In the genomic region with DNA sequence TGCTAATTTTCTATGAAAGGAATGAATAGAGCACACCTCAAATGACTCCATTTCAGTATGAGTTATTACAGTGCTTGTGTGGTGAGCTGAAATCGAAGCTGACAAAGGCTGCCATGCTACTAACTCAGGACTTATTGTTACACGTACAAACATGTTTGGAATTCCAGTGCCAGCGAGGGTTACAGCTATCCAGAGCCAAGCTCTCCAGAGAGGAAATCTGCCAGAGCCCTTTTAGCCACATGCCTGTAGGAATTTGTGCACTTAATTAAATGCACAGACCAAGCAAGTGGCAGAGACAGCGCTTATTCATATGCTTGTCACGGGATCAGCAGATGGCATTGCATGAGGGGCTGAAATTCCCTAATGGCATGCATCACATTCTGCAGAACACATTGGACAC, we compare ENCODE assay signal across 9 mouse cellular contexts.
DNase-seq lines count a peak whose midpoint lies in the region; ATAC-seq lines count a peak whose summit lies in the region.
"Had no signal": no experiment of that assay in that cellular context is flagged by ENCODE, and none has a peak within 500 bp of the region (broad histone marks: within the 10 kb centered on the region; RNA-seq: fewer than 3 reads in every experiment).

No protein-coding gene starts in this region.

- no peaks in the 10 kb centered on the region for H3K27me3 ChIP-seq in heart, embryonic 10.5 days (ENCODE audit: insufficient read depth, poor library complexity, severe bottlenecking)
- H3K27me3 ChIP-seq in embryonic facial prominence, embryonic 13.5 days, result no peaks in the 10 kb centered on the region
- H3K27me3 ChIP-seq in midbrain, embryonic 12.5 days, result no peaks in the 10 kb centered on the region
- H3K27me3 ChIP-seq in intestine, embryonic 16.5 days (replicated peaks; ENCODE audit: control insufficient read depth, insufficient read depth, low read length), result no peaks in the 10 kb centered on the region

- WGBS in heart, embryonic 10.5 days, result 45% methylated on average over 5 of the region's 5 CpGs
- 12% methylated on average over 5 of the region's 5 CpGs for WGBS in embryonic facial prominence, embryonic 13.5 days
- 25% methylated on average over 5 of the region's 5 CpGs for whole genome bisulfite sequencing in midbrain, embryonic 12.5 days
- 38% methylated on average over 5 of the region's 5 CpGs for WGBS in intestine, embryonic 16.5 days

- no peaks in the 10 kb centered on the region for H3K9me3 ChIP-seq in heart, embryonic 10.5 days
- no peaks in the 10 kb centered on the region for H3K9me3 ChIP-seq in embryonic facial prominence, embryonic 13.5 days
- H3K9me3 ChIP-seq in midbrain, embryonic 12.5 days, result no peaks in the 10 kb centered on the region
- H3K9me3 ChIP-seq in intestine, embryonic 16.5 days (ENCODE audit: control insufficient read depth, low read length), result no peaks in the 10 kb centered on the region

- peak overlapping the region; percentile 14 for H3K4me2 ChIP-seq in embryonic facial prominence, embryonic 13.5 days
- H3K4me2 ChIP-seq in midbrain, embryonic 12.5 days (replicated peaks), result 0 out of 2 replicates have a peak overlapping the region, but pooled peaks have one; percentile 9
- no peak overlapping the region for H3K4me2 ChIP-seq in intestine, embryonic 16.5 days (ENCODE audit: low read depth, low read length)

- no peak overlapping the region for H3K4me3 ChIP-seq in heart, embryonic 10.5 days
- no peak overlapping the region for H3K4me3 ChIP-seq in embryonic facial prominence, embryonic 13.5 days
- no peak overlapping the region for H3K4me3 ChIP-seq in midbrain, embryonic 12.5 days
- H3K4me3 ChIP-seq in intestine, embryonic 16.5 days (ENCODE audit: low read length), result no peak overlapping the region

- peak; percentile 89 for DNase-seq in heart, adult 11 months
- no peak for DNase-seq in heart, embryonic 10.5 days (ENCODE audit: low spot score)
- DNase-seq in heart, postnatal 10 days, result peak; percentile 63 to 71
- DNase-seq in spleen, postnatal 36 days (ENCODE audit: low spot score in 2 of 2), result no peak
- DNase-seq: B cell, adult 2 months had no signal

- no peak overlapping the region for H3K27ac ChIP-seq in heart, embryonic 10.5 days
- peak overlapping the region; percentile 9 for H3K27ac ChIP-seq in embryonic facial prominence, embryonic 13.5 days
- H3K27ac ChIP-seq in midbrain, embryonic 12.5 days (replicated peaks), result peak overlapping the region; percentile 64
- no peak overlapping the region for H3K27ac ChIP-seq in intestine, embryonic 16.5 days (ENCODE audit: low read length)

- intact Hi-C loops in heart, postnatal 10 days (cut with DNase I), result no loop called here

- H3K9ac ChIP-seq in embryonic facial prominence, embryonic 13.5 days, result no peak overlapping the region
- H3K9ac ChIP-seq in midbrain, embryonic 12.5 days (replicated peaks), result no peak overlapping the region
- H3K9ac ChIP-seq in intestine, embryonic 16.5 days (ENCODE audit: low read depth, low read length), result no peak overlapping the region

- H3K36me3 ChIP-seq in heart, embryonic 10.5 days, result no peaks in the 10 kb centered on the region
- H3K36me3 ChIP-seq in embryonic facial prominence, embryonic 13.5 days, result no peaks in the 10 kb centered on the region
- H3K36me3 ChIP-seq in midbrain, embryonic 12.5 days, result no peaks in the 10 kb centered on the region
- H3K36me3 ChIP-seq in intestine, embryonic 16.5 days (ENCODE audit: control insufficient read depth, insufficient read depth, low read length), result no peaks in the 10 kb centered on the region

- ATAC-seq in embryonic facial prominence, embryonic 13.5 days (ENCODE audit: insufficient number of reproducible peaks, insufficient read depth, low FRiP score, low TSS enrichment, low read depth), result peak; percentile 71; the same call in 1 of the 2 replicates
- ATAC-seq in midbrain, embryonic 12.5 days (ENCODE audit: low FRiP score, low read depth), result peak; percentile 91
- ATAC-seq in activated CD4-positive, CD25-positive, alpha-beta regulatory T cell, adult 4 months, result no peak
- no peak for ATAC-seq in intestine, embryonic 16.5 days

- H3K4me1 ChIP-seq in heart, embryonic 10.5 days, result 0 out of 2 replicates have a peak, but pooled peaks cover 5% of the 10 kb centered on the region
- H3K4me1 ChIP-seq in embryonic facial prominence, embryonic 13.5 days, result peaks cover 25% of the 10 kb centered on the region
- peaks cover 20% of the 10 kb centered on the region for H3K4me1 ChIP-seq in midbrain, embryonic 12.5 days
- H3K4me1 ChIP-seq in intestine, embryonic 16.5 days (ENCODE audit: control insufficient read depth, insufficient read depth, low read length), result peaks cover 3% of the 10 kb centered on the region; the same call in 1 of the 2 replicates

Comparison
In these comparisons a context has a peak if more than half of its experiments do, and no peak if none do; other contexts are left out.
1. DNase-seq: peak in heart, adult 11 months (single experiment) and heart, postnatal 10 days (2 of 2); none in heart, embryonic 10.5 days (single experiment) and spleen, postnatal 36 days (0 of 2).
2. H3K27ac ChIP-seq: peak in embryonic facial prominence, embryonic 13.5 days (single experiment) and midbrain, embryonic 12.5 days (single experiment); none in heart, embryonic 10.5 days (single experiment) and intestine, embryonic 16.5 days (single experiment).
3. ATAC-seq: peak in embryonic facial prominence, embryonic 13.5 days (single experiment) and midbrain, embryonic 12.5 days (single experiment); none in activated CD4-positive, CD25-positive, alpha-beta regulatory T cell, adult 4 months (single experiment) and intestine, embryonic 16.5 days (single experiment).